Mouse (Mus musculus): ENCODE measurements around the gene Slc25a21.

Slc25a21 gene

GRCm38 (mm10) chr12:57184401-57185147, 12.7 kb downstream of the Slc25a21 start:
- DNase-seq (ENCODE audit: low spot score), result peak; percentile 34

GRCm38 (mm10) chr12:57179465-57180188, 17.6 kb downstream of the Slc25a21 start:
- DNase-seq (ENCODE audit: low spot score), result peak; percentile 24

GRCm38 (mm10) chr12:57178818-57179217, 18.5 kb downstream of the Slc25a21 start:
- peak; percentile 31 for DNase-seq (ENCODE audit: low spot score)

GRCm38 (mm10) chr12:57163294-57163693, 34.0 kb downstream of the Slc25a21 start:
- no peak for DNase-seq (ENCODE audit: low spot score)

GRCm38 (mm10) chr12:57162840-57163239, 34.4 kb downstream of the Slc25a21 start:
- DNase-seq (ENCODE audit: low spot score), result no peak

- no peak for DNase-seq (ENCODE audit: low spot score)
Observed at GRCm38 (mm10) chr12:57159904-57160303, 37.4 kb downstream of the Slc25a21 start.

GRCm38 (mm10) chr12:57158266-57158665, 39.0 kb downstream of the Slc25a21 start:
- DNase-seq (ENCODE audit: low spot score), result peak; percentile 25

GRCm38 (mm10) chr12:57138937-57139336, 58.3 kb downstream of the Slc25a21 start:
- DNase-seq (ENCODE audit: low spot score), result no peak

- no peak for DNase-seq (ENCODE audit: low spot score)
Observed at GRCm38 (mm10) chr12:57137809-57138208, 59.5 kb downstream of the Slc25a21 start.

GRCm38 (mm10) chr12:57118602-57119001, 78.7 kb downstream of the Slc25a21 start:
- DNase-seq (ENCODE audit: low spot score), result no peak

GRCm38 (mm10) chr12:57115516-57115915, 81.8 kb downstream of the Slc25a21 start:
- DNase-seq (ENCODE audit: low spot score), result no peak

GRCm38 (mm10) chr12:57109363-57109762, 87.9 kb downstream of the Slc25a21 start:
- DNase-seq (ENCODE audit: low spot score), result peak; percentile 16

GRCm38 (mm10) chr12:57102322-57102721, 95.0 kb downstream of the Slc25a21 start:
- DNase-seq (ENCODE audit: low spot score), result no peak

- DNase-seq (ENCODE audit: low spot score), result no peak
Observed at GRCm38 (mm10) chr12:57100549-57100948, 96.7 kb downstream of the Slc25a21 start.

- DNase-seq (ENCODE audit: low spot score), result no peak
Observed at GRCm38 (mm10) chr12:57099066-57099465, 98.2 kb downstream of the Slc25a21 start.

- DNase-seq (ENCODE audit: low spot score), result no peak
Observed at GRCm38 (mm10) chr12:57098371-57098770, 98.9 kb downstream of the Slc25a21 start.

- DNase-seq (ENCODE audit: low spot score), result peak; percentile 18
Observed at GRCm38 (mm10) chr12:57093107-57093506, 104.2 kb downstream of the Slc25a21 start.

- no peak for DNase-seq (ENCODE audit: low spot score)
Observed at GRCm38 (mm10) chr12:57084519-57084918, 112.8 kb downstream of the Slc25a21 start.

GRCm38 (mm10) chr12:57083533-57083932, 113.7 kb downstream of the Slc25a21 start:
- no peak for DNase-seq (ENCODE audit: low spot score)

GRCm38 (mm10) chr12:57076606-57077005, 120.7 kb downstream of the Slc25a21 start:
- no peak for DNase-seq (ENCODE audit: low spot score)

- no peak for DNase-seq (ENCODE audit: low spot score)
Observed at GRCm38 (mm10) chr12:57072616-57073015, 124.7 kb downstream of the Slc25a21 start.

- no peak for DNase-seq (ENCODE audit: low spot score)
Observed at GRCm38 (mm10) chr12:57068607-57069006, 128.7 kb downstream of the Slc25a21 start.

GRCm38 (mm10) chr12:57019737-57020136, 177.5 kb downstream of the Slc25a21 start:
- DNase-seq (ENCODE audit: low spot score), result no peak

Measured in adipocyte (in vitro differentiated cells).